Mouse (Mus musculus) ES-E14 (cell line): ENCODE results near the gene Prrc2b.

Source experiments
- CHD2 ChIP-seq: IDR thresholded peaks from 2 replicates; pipeline ENCODE4 v1.6.1; 2014; ENCODE audit warnings: mild to moderate bottlenecking, low read depth, low read length, inconsistent platforms
- HCFC1 ChIP-seq: IDR thresholded peaks from 2 replicates; pipeline ENCODE4 v1.6.1; 2012; ENCODE audit warnings: low read length, inconsistent platforms, borderline replicate concordance; ENCODE audit not compliant: insufficient read depth
- MAFK ChIP-seq: IDR thresholded peaks from 2 replicates; pipeline ENCODE4 v1.6.1; 2014; ENCODE audit warnings: mild to moderate bottlenecking, low read depth, low read length, inconsistent platforms; ENCODE audit not compliant: insufficient read depth
- ZC3H11A ChIP-seq: IDR thresholded peaks from 2 replicates; pipeline ENCODE4 v1.6.1; 2012; ENCODE audit warnings: low read depth, mild to moderate bottlenecking, inconsistent platforms, low read length, borderline replicate concordance
- ZNF384 ChIP-seq: IDR thresholded peaks from 2 replicates; pipeline ENCODE4 v1.6.1; 2012; ENCODE audit warnings: low read depth, low read length, inconsistent platforms

- TF ChIP-seq ZNF384 (peak; percentile 54; the same call in 1 of the 2 replicates), ZC3H11A (no peak), MAFK (no peak), HCFC1 (no peak), CHD2 (no peak)
Observed at GRCm38 (mm10) chr2:32119802-32120750, 30.8 kb upstream of the Prrc2b start.
